Mouse (Mus musculus): ENCODE results near the gene 1700029F12Rik. TPM values are rescaled to one million over a fixed set of nuclear protein-coding genes. Genes with fewer than 3 reads are reported as not detected.

1700029F12Rik gene
- polyA plus RNA-seq, 1 experiment = 7.4 TPM

DNA sequence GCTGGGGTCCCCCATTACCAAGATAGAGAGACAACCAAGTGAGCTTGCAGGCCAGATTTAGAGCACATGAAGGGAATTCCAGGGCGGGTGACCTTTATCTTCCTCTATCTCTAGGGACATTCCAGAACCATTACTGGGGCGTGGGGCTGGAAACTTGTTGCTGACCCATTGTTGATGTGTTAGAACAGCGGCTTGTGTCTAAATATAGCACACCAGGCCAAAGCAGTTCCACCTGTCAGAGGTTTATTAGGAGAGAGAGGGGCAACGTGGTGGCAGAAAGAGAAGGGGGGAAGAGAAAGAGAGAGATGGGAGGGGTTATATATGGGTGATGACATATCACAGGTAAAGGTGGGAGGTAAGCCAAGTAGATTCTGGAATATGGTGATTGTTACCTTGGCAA, 12.3 kb downstream of the 1700029F12Rik start:
- DNase-seq (ENCODE audit: low read depth) = no peak

DNA sequence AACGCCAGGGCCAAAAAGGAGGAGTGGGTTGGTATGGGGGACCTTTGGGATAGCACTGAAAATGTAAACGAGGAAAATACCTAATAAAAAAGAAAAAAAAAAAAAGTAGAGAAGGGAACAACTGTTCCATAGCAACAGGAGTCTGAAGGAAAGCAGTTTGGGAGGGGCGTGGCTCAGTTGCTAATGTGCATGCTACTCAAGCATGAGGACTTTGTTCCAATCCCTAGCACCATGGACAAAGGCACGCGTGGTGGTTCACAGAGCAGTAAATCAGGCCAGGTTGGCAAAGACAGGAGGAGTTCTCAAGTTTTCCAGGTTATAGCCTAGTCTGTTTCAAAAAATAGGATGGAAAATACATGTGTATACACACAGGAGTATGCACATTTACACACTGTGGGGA, 14.0 kb downstream of the 1700029F12Rik start:
- no peak for DNase-seq (ENCODE audit: low read depth)

DNA sequence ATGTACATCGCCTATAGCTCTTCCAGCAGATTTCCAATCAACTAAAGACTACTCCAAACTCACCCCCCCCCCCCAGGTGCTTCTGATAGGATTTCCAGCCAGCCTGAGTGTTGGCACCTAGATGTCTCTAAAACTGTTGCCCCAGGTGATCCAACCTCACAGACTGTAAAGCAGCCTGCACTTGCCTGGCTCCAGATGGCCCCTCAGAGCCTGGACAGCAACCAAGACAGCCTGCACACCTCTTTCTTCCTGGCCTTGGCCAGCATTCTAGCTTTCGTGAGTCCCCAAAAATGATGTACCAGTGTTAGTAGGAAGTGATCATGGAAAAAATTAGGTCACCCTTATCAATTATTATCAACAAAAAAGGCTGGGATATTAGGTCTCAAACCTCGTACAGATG, 16.5 kb downstream of the 1700029F12Rik start:
- DNase-seq (ENCODE audit: low read depth) = no peak

DNA sequence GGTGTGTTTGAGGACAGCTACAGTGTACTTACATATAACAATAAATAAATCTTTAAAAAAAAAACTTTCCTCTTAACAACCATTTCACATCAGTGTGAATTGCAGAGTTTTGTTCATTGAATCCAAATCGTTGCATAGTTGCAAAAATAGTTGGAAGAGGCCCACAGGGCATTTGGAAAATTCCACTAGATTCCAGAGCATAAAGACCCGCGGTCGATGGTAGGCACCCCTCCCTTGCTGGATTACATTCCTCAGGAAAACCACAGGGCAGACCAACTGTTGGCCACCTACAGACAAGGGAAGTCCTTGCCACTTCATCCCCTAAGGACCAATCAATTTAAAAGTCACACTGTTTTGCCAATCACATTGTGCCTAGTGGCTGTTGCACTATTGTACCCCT, 19.8 kb downstream of the 1700029F12Rik start:
- DNase-seq (ENCODE audit: low read depth) = no peak

DNA sequence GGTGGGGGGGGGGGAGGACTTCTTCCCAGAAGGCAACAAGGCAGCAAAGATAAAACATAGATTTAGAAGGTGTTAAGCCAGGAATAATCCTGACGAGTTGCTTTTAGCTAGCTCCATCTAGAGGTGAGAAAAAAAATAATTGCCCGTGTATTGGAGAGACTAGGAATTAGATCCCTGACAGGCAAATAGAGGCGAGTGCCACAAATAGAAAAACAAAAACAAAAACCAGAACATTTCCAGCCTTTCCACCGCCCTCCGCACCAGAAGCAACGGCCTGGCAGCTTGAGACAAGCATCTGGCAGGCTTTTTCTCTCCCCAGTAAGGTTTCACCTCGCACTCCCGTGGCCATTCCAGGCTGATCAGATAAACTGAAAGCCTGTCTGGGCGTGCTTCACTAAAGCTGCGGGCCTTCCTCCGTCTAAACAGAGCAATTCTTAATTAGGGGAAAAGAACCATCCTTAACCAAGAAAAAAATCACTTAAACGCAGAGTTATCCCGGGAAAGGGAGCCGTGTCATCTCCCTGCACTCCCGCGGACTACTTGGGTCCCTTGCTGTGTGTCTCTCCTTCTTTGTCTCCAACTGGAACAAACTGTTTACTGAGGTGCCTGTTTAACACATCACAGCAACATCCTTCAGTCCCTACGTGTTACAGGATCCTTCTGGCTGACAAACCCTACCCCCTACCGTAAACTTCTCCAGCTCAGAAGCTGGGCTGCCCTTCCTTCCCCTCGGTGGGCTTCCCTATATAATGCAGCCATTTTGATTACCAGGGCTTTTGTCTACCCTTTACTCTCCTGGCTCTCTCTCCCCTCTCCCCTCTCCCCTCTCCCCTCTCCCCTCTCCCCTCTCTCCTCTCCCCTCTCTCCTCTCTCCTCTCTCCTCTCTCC, 25.7 kb downstream of the 1700029F12Rik start:
- no peak for DNase-seq (ENCODE audit: low read depth)

DNA sequence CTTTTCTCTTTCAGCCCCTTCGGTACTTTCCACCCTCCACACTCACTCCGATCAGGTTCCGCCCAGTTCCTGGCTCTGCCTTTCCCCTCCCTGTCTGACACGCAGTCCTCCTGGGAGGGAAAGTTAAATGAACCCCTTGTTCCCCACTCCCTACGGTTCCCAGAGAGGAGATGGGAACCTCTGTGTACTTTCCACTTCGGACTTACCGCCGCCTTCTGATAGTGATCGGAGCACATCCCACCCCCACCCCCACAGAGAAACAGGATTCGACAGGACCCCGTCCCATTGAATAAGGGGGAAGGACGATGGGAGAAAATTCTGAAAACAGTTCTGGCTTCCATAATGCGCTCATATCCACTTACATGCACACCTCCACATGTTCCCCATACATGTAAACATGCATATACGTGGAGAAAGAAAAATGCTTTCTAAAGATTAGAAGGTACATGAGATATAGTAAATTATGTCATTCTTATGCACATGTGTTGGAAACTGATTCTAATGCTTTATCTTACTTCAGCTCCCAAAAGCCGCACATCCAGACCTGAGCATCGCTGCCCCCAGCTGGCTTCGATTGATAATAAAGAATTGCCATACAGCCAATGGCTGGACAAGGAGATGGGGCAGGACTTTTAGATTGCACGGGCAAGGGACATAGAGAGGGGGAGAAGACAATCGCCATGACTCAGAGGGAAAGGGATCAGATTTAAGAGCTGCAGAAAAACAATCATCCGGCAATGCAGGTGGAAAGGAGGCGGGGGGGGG, 26.5 kb downstream of the 1700029F12Rik start:
- no peak for DNase-seq (ENCODE audit: low read depth)

DNA sequence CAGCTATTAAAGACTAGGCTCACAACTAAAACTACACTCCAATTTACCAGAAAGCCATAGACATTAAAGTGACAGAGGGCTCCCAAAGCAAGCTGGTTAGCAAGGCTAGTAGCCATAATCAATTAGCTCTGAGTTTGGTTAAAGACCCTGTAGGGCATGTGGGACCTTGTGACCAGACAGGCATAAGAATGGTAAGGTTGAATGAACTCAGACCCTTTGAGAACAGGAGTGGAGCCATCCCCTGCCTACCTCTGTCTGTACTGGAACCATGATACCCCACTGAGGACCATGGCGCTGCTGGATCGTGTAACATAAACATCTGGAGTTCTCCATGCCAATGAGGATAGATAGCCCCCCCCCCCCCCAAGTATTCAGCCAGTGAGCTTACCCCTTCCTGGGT, 27.4 kb downstream of the 1700029F12Rik start:
- no peak for DNase-seq (ENCODE audit: low read depth)

DNA sequence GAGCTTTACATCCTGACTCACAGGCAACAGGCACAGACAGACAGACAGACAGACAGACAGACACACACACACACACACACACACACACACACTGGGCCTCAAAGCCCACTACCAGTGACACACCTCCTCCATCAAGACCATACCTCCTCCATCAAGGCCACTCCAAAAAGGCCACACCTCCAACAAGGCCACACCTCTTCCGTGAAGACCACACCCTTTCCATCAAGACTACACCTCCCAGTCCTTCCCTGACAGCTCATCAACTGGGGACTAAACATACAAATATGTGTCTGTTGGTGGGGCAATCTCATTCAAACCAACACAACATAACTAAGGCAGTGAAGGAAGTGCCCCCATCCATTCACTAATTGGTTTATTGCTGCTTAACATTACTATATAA, 37.1 kb downstream of the 1700029F12Rik start:
- DNase-seq (ENCODE audit: low read depth) = no peak

DNA sequence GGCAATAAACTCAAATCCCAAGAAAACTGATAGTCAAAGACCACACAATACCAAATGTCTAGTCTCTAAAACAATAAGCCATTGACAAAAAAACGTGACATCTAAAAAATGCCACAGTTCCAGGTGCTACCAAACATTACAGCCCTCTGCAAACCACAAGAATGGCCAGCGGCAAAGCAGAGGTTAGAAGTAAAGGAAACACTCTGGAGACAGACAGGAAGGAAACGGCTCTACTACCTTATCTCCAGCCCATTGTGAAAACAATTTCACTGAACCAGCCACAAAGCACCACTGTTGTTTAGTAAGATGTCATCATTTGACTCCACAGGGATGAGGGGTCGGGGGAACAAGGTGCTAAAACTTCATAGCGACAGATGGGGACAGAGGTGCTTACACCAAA, 38.9 kb downstream of the 1700029F12Rik start:
- no peak for DNase-seq (ENCODE audit: low read depth)

DNA sequence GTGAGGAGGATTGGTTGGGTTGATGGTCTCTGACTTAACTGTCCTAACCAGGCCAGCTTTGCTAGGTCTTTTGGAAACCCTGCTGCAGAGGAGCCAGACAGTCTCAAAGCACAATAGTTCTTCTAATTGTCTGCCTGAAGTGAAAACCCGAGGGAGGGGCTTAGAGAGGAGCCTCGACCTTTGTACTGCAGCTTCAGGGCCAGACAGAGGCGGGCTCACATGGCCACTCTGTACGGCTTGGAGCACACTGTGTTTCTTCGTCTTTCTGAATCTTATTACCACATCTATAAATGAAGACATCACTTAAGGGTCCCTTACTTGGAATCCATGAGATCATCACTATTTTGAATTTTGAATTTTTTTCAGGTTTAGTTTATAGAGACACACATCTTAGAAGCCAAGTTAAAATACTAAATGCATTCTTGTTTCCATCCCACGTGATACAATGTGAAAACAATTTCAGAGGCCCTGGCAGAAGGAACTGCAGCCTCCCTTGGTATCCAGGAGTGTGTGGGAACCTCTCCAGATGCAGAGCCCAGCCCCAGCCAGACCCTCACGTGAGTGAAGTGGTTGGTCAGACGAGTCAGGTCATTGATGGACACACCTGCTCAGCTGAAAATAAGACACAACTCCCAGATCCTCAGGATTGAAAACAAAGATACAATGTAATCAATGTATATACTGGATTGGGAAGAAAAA, 40.7 kb downstream of the 1700029F12Rik start:
- no peak for DNase-seq (ENCODE audit: low read depth)

DNA sequence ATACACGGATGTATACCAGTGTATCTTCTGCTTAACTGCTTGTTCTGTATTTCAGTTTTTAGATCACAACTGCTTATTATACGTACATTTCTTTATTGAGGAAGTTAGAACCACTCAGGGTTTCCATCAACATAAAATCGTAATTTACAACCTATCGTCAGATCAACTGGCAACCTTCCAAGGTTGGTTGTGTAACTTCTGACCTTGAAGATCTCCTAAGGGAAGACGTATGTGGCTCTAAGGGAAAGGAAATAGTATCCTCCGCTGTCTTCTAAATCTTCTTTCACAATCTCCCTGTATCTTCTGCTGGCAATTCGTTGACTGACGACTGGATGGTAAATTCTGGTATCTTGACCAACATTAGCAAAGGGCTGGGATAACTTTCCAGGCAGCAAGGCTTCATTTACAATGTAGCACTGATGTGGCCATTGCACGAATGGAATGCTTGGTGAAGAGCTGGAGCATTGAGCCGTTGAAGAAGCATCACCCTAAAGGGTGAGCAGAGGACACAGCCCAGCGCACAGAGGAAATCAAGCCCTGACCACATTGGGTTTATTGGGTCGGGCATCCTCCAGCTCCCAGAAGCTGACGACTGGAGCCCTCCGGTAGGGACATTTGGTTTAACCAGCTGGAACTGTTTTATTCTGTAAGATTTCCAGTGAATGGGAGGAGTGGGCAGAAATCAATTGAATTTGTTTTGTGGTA, 43.4 kb downstream of the 1700029F12Rik start:
- DNase-seq (ENCODE audit: low read depth) = no peak

DNA sequence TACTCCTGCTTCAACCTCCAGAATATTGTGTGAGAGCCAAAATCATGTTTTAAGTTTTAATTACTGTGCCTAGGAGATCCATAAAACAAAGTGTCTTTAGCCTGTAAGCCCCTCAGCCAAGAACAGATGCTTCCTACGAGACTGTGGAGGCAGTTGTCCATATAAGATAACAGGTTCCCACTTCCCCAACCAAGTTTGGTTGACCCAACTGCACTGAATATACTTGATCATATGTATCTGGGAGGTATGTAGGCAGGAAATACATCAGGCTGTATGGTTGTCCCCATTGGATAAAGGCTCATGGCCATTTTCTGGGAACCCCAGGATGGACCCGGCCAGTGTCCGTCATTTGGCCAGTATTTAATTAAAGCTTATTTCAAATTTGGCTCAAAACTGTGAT, 44.1 kb downstream of the 1700029F12Rik start:
- DNase-seq (ENCODE audit: low read depth) = no peak

DNA sequence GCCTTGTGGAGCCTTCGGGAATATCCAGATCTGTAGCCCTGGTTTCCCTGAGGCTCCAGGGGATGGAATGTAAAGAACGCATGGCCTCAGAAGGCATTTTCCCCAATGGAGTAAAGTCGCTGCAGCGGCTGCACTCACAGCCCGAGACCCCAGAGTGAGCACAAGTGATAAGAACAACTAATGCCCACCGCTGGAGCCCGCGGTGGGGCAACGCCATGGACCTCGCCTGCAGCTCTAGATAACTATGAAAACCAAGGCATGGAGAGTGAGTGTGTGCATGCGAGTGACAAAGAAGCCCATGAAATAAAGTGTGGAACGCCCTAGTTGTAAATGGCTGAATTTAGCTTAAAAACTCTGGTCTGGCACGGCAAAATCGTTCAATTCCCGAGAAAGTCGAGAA, 45.0 kb downstream of the 1700029F12Rik start:
- no peak for DNase-seq (ENCODE audit: low read depth)

DNA sequence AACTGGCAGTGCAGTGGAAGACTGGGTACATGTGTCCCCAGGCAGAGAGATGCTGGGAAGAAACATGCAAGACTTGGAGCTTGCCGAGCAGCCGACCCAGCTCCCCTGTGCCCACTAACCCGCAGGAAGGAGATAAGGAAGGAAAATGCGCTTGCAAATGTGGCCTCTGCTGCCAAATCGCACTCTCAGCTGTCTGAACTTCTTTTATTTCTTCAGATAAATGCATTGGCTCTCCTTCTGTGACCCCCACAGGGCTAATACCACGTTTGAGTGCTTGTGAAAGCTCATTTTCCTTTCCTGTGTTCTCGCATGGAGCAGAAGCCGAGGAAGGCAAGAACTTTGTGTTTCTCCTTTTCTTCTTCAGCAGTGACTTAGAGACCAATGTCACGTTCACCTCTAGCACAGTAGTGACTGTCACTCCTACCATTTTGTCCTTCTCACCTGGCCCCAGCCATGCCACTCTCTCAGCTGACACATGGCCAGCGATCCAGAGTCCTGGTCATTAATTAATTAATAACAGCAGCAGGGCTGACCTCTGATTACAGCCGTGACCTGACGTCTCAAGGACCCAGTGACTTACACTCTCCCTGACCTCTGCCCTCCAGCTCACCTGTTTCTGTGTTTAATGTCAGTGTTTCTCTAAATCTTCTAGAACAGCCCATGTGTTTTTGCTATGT, 48.4 kb downstream of the 1700029F12Rik start:
- no peak for DNase-seq (ENCODE audit: low read depth)

DNA sequence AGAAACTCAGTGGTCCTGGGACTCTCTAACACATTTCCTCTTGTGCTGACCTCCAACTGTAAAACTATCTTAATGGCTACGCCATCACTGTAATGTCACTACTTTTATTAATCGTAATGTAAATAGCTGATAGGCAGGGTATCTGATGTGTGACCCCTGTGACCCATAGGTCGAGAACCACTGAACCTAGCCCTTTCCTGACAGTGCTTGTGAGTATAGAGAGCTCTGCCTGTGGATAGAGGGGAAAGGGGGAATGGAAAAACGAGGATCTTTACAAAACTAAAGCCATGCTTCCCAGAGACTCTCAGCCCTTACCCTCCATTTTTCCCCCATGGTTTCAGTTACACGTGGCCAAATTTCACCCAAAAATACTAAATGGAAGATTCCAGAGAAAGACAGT, 49.5 kb downstream of the 1700029F12Rik start:
- DNase-seq (ENCODE audit: low read depth) = no peak

DNA sequence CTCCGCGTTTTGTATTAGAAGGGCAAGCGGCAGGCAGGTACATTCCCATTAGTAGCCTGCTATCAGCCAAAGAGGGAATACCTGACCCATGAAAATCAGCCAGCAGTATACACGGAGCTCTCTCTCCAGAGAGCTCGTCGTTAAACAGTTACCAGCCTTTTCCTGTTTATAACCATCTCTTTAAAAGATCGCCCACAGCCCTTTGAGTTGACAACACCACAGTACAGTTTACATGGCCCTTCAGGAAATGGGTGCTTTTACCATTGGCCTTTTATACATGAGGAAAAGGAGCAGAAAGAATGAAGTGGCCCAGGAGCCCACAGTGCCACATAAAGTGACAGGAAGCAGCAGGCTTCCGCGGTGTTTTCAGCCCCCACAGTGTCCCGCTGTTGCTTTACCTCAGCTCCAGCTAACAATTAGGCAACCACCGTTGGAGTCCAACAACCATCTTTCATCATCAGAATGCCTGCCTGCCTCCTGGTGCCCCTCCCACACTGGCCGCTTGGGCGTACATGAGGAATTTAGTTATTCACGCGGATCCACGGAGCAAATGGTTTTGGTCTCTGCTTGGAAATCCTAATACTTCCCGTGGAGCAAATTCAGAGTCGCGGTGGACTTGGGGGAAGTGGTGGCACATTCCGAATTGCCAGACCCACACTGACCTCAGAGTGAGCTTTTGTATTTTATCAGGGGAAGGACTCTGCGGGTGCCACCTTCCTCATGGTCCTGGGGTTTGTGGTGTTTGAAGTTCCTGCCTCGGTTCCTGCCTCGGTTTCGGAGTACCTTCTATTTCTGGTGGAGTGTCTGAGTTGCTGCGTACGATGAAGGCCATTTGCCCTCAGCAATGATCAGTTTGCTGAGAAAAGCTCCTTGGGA, 50.7 kb downstream of the 1700029F12Rik start:
- no peak for DNase-seq (ENCODE audit: low read depth)

DNA sequence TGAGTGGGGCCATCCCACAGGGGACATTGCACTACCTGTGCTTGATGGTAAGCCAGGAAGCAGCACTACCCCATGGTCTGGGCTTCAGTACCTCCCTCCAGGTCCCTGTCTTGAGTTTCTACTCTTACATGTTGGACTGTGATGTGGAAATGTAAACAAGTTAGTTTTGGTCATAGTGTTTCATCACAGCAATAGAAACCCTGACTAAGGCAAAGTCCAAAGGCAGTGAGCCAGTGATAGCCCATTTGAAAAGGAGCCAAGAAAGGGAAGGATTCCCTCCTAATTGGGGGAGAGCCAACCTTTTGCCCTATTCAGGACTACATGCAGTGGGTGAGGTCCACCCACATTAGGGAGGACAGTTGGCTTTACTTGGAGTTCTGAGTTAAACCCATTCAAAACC, 53.6 kb downstream of the 1700029F12Rik start:
- DNase-seq (ENCODE audit: low read depth) = no peak

DNA sequence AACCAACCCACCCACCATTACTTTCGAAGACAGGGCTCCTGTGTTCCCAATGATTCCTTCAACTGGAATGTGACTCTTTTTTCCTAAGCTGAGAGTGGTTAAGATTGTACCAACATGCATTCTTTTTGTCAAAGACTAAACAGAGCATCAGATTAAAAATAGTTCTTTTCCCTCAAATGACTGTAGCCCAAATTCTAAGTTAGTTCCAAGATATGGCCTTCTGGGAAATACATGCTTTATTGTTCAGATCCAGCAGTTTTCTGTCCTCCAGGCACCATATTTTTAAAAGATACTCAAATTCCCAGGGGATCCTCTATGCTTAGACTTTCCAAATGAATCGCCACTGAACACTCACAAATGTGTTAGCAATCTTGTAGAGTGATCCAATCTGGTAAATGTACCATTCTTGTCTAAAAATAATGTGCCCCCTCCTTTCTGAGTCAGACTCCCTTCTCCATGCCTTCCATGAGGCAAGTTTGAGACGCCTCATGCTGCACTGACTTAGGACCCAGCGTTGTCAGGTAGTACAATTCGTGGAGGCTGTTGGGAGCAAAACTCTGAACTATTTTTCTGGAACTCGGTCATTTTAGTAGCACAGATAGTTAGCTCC, 57.1 kb downstream of the 1700029F12Rik start:
- DNase-seq (ENCODE audit: low read depth) = no peak

DNA sequence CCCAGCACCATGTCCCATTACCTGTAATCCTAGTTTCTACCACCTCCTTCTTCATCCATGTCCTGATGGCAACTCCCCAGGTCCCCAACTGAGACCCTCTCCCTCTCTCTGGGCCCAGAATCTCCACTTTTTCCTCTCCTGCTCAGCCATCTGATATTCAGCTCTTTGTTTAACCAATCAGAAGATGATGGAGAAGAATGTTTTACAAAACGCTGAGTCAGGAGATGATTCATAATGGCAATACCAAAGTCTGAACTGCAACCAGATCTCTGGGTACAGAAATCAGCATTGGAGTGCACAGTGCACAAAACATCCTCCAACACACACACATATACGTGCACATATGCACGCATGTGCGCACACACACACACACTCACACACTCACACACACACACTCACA, 60.8 kb downstream of the 1700029F12Rik start:
- no peak for DNase-seq (ENCODE audit: low read depth)

Data from gonadal fat pad, adult 2 months (tissue).